Mouse (Mus musculus): Measurements from ENCODE around the gene Plet1. TPM values are rescaled to one million over a fixed set of nuclear protein-coding genes. Genes with fewer than 3 reads are reported as not detected.

Gene Plet1
- total and polyA plus RNA-seq, 2 experiments from 2014 or later = 0.33 to 0.80 TPM

GRCm38 (mm10) chr9:50554241-50555093 lies 60.1 kb downstream of the Plet1 start, which contains the start of gene Il18:
Il18 (plus strand) TSS chr9:50554827.
- no peaks in the 10 kb centered on the region for H3K4me1 ChIP-seq (ENCODE audit: insufficient read depth, low read length)
- 0 out of 2 replicates have a peak, but pooled peaks have one; percentile 14 for TF ChIP-seq CTCF (IDR thresholded peaks at IDR 0.05)
- no peaks in the 10 kb centered on the region for H3K27me3 ChIP-seq (ENCODE audit: insufficient read depth, low read length)
- peak within 1 kb of the TSS; percentile 27 for H3K4me3 ChIP-seq (ENCODE audit: low read depth, low read length)
- no peaks in the 10 kb centered on the region for H3K9me3 ChIP-seq (ENCODE audit: low read length)
- 16% methylated on average over 12 of the region's 12 CpGs for WGBS
- peak; percentile 88 for DNase-seq (ENCODE audit: low spot score)
- no peaks in the 10 kb centered on the region for H3K36me3 ChIP-seq (ENCODE audit: insufficient read depth, low read length)
- peak within 1 kb of the TSS; percentile 75 for H3K27ac ChIP-seq (ENCODE audit: low read depth, low read length)
- H3K4me2 ChIP-seq (ENCODE audit: low read depth, low read length, poor library complexity, severe bottlenecking) = peak within 1 kb of the TSS; percentile 43
- peak within 1 kb of the TSS; percentile 42; the same call in 1 of the 2 replicates for H3K9ac ChIP-seq (replicated peaks; ENCODE audit: low read length, poor library complexity, severe bottlenecking)
- peak; percentile 94 for ATAC-seq (ENCODE audit: low FRiP score)

GRCm38 (mm10) chr9:50555094-50555446 lies 60.7 kb downstream of the Plet1 start, which contains the start of gene Bco2:
Bco2 (minus strand) TSS chr9:50555181.
- Histone ChIP-seq H3K9ac (replicated peaks; ENCODE audit: low read length, poor library complexity, severe bottlenecking) (peak within 1 kb of the TSS; percentile 42; the same call in 1 of the 2 replicates), H3K36me3 (ENCODE audit: insufficient read depth, low read length) (no peaks in the 10 kb centered on the region), H3K9me3 (ENCODE audit: low read length) (no peaks in the 10 kb centered on the region), H3K4me1 (ENCODE audit: insufficient read depth, low read length) (no peaks in the 10 kb centered on the region), H3K4me2 (ENCODE audit: low read depth, low read length, poor library complexity, severe bottlenecking) (peak within 1 kb of the TSS; percentile 43), H3K27ac (ENCODE audit: low read depth, low read length) (peak within 1 kb of the TSS; percentile 75), H3K4me3 (ENCODE audit: low read depth, low read length) (peak within 1 kb of the TSS; percentile 27), H3K27me3 (ENCODE audit: insufficient read depth, low read length) (no peaks in the 10 kb centered on the region)
- ATAC-seq (ENCODE audit: low FRiP score) (peak; percentile 60; the same call in 1 of the 2 replicates), DNase-seq (ENCODE audit: low spot score) (peak; percentile 28)
- TF ChIP-seq CTCF (IDR thresholded peaks at IDR 0.05) = no peak
- WGBS = 11% methylated on average over 2 of the region's 2 CpGs

Other genes with a start within 250 kb of the Plet1 start
- 111 and 114 TPM in 2 replicates for gene Rpl10-ps3, start 149.6 kb upstream of the Plet1 start, total RNA-seq (2014; rRNA removed)
- 88.1 and 95.5 TPM in 2 replicates for gene Rpl10-ps3, start 149.6 kb upstream of the Plet1 start, polyA plus RNA-seq (2015; fragmentation: Nextera tagmentation; extraction: Ambion mirVana)
- gene Pts, start 34.2 kb downstream of the Plet1 start, total RNA-seq (2014; rRNA removed) = 76.6 and 82.3 TPM in 2 replicates
- gene Pts, start 34.2 kb downstream of the Plet1 start, polyA plus RNA-seq (2015; fragmentation: Nextera tagmentation; extraction: Ambion mirVana) = 116 and 119 TPM in 2 replicates
- 18.2 and 20.5 TPM in 2 replicates for gene Il18, start 60.3 kb downstream of the Plet1 start, total RNA-seq (2014; rRNA removed)
- 35.0 and 37.8 TPM in 2 replicates for gene Il18, start 60.3 kb downstream of the Plet1 start, polyA plus RNA-seq (2015; fragmentation: Nextera tagmentation; extraction: Ambion mirVana)
- gene Bco2, start 60.7 kb downstream of the Plet1 start, total RNA-seq (2014; rRNA removed) = 0.14 and 0.49 TPM in 2 replicates
- 0.42 and 0.48 TPM in 2 replicates for gene Bco2, start 60.7 kb downstream of the Plet1 start, polyA plus RNA-seq (2015; fragmentation: Nextera tagmentation; extraction: Ambion mirVana)
- gene Tex12, start 66.8 kb downstream of the Plet1 start, total RNA-seq (2014; rRNA removed) = not detected in 2 replicates
- gene Tex12, start 66.8 kb downstream of the Plet1 start, polyA plus RNA-seq (2015; fragmentation: Nextera tagmentation; extraction: Ambion mirVana) = not detected in 2 replicates
- 189 and 214 TPM in 2 replicates for gene Sdhd, start 109.3 kb downstream of the Plet1 start, total RNA-seq (2014; rRNA removed)
- gene Sdhd, start 109.3 kb downstream of the Plet1 start, polyA plus RNA-seq (2015; fragmentation: Nextera tagmentation; extraction: Ambion mirVana) = 308 and 333 TPM in 2 replicates
- 185 and 193 TPM in 2 replicates for gene Timm8b, start 109.4 kb downstream of the Plet1 start, total RNA-seq (2014; rRNA removed)
- 404 and 419 TPM in 2 replicates for gene Timm8b, start 109.4 kb downstream of the Plet1 start, polyA plus RNA-seq (2015; fragmentation: Nextera tagmentation; extraction: Ambion mirVana)
- 1.3 and 15.0 TPM in 2 replicates for gene Pih1d2, start 122.8 kb downstream of the Plet1 start, total RNA-seq (2014; rRNA removed)
- gene Pih1d2, start 122.8 kb downstream of the Plet1 start, polyA plus RNA-seq (2015; fragmentation: Nextera tagmentation; extraction: Ambion mirVana) = 3.3 and 6.1 TPM in 2 replicates
- gene Nkapd1, start 122.9 kb downstream of the Plet1 start, total RNA-seq (2014; rRNA removed) = 10.9 and 19.3 TPM in 2 replicates
- 18.7 and 22.5 TPM in 2 replicates for gene Nkapd1, start 122.9 kb downstream of the Plet1 start, polyA plus RNA-seq (2015; fragmentation: Nextera tagmentation; extraction: Ambion mirVana)
- gene Dlat, start 165.3 kb downstream of the Plet1 start, total RNA-seq (2014; rRNA removed) = 67.4 and 70.3 TPM in 2 replicates
- 58.7 and 59.1 TPM in 2 replicates for gene Dlat, start 165.3 kb downstream of the Plet1 start, polyA plus RNA-seq (2015; fragmentation: Nextera tagmentation; extraction: Ambion mirVana)
- 33.3 and 52.6 TPM in 2 replicates for gene Dixdc1, start 245.0 kb downstream of the Plet1 start, total RNA-seq (2014; rRNA removed)
- 26.1 and 28.6 TPM in 2 replicates for gene Dixdc1, start 245.0 kb downstream of the Plet1 start, polyA plus RNA-seq (2015; fragmentation: Nextera tagmentation; extraction: Ambion mirVana)

Data from midbrain, postnatal 0 days (tissue).